Mouse (Mus musculus) heart, embryonic 12.5 days (tissue): ENCODE results near the gene Dapk3. TPM values are rescaled to one million over a fixed set of nuclear protein-coding genes. Genes with fewer than 3 reads are reported as not detected.

Source experiments
- ATAC-seq: fragments of 200-750 bp; cut with Nextera tagmentation; 2 replicates; pipeline ENCODE4 v1.8.0; 2017; ENCODE audit warnings: moderate TSS enrichment, moderate library complexity; ENCODE audit not compliant: insufficient number of reproducible peaks, low FRiP score
- H3K27ac ChIP-seq: fragments of 300-500 bp; sonication (generic); 2 replicates; pipeline ENCODE4 v1.5.1; 2016; ENCODE audit warnings: mild to moderate bottlenecking, moderate library complexity; ENCODE audit not compliant: poor library complexity, severe bottlenecking
- H3K27me3 ChIP-seq: fragments of 300-500 bp; sonication (generic); replicated peaks from 2 replicates; pipeline ENCODE4 v1.6.1; 2016; ENCODE audit warnings: mild to moderate bottlenecking, moderate library complexity
- H3K36me3 ChIP-seq: fragments of 300-500 bp; sonication (generic); 2 replicates; pipeline ENCODE4 v1.6.1; 2016; ENCODE audit warnings: mild to moderate bottlenecking, moderate library complexity
- H3K4me1 ChIP-seq: fragments of 300-500 bp; sonication (generic); replicated peaks from 2 replicates; pipeline ENCODE4 v1.6.1; 2016; ENCODE audit warnings: mild to moderate bottlenecking
- H3K4me2 ChIP-seq: fragments of 300-500 bp; sonication (generic); 2 replicates; pipeline ENCODE4 v1.6.1; 2016; ENCODE audit warnings: mild to moderate bottlenecking, moderate library complexity
- H3K4me3 ChIP-seq: fragments of 300-500 bp; sonication (generic); 2 replicates; pipeline ENCODE4 v1.5.1; 2016; ENCODE audit warnings: mild to moderate bottlenecking
- H3K9ac ChIP-seq: fragments of 300-500 bp; sonication (generic); 2 replicates; pipeline ENCODE4 v1.6.1; 2016; ENCODE audit warnings: mild to moderate bottlenecking, moderate library complexity
- H3K9me3 ChIP-seq: fragments of 300-500 bp; sonication (generic); replicated peaks from 2 replicates; pipeline ENCODE4 v1.6.1; 2016; ENCODE audit warnings: mild to moderate bottlenecking, moderate library complexity
- WGBS: fragments of 180-500 bp; shearing (Covaris S2); methylation state at CpG from one replicate; pipeline ENCODE4 v1.1.7; 2016; 5-methylcytosine and 5-hydroxymethylcytosine counted together
- polyA plus RNA-seq: library from polyadenylated mRNA; unstranded; fragments of >200 nt; fragmentation: Nextera tagmentation; extraction: Ambion mirVana; gene quantifications from 2 replicates; pipeline ENCODE4 v1.2.1, GENCODE M21; 2016

Dapk3 gene
- polyA plus RNA-seq: 62.8 and 69.0 TPM in 2 replicates

- peak within 1 kb of the TSS; percentile 80 for H3K4me2 ChIP-seq
- peaks cover 68% of the 10 kb centered on the region for H3K4me1 ChIP-seq
- peak within 1 kb of the TSS; percentile 77 for H3K9ac ChIP-seq
- H3K4me3 ChIP-seq: peak within 1 kb of the TSS; percentile 77
- H3K27ac ChIP-seq: peak within 1 kb of the TSS; percentile 91
- H3K27me3 ChIP-seq: no peaks in the 10 kb centered on the region
- WGBS: 5% methylated on average over 53 of the region's 53 CpGs
- H3K9me3 ChIP-seq: no peaks in the 10 kb centered on the region
- ATAC-seq: peak; percentile 92
- H3K36me3 ChIP-seq: peaks cover 77% of the 10 kb centered on the region
Measured at GRCm38 (mm10) chr10:81182336-81183333, at the start of gene Dapk3. Dapk3 (plus strand) TSS chr10:81183005.

GRCm38 (mm10) chr10:81134181-81134587 is 48.6 kb upstream of the Dapk3 start:
- H3K27me3 ChIP-seq: peaks cover 5% of the 10 kb centered on the region; the same call in 1 of the 2 replicates
- peak overlapping the region; percentile 74 for H3K4me3 ChIP-seq
- no peaks in the 10 kb centered on the region for H3K9me3 ChIP-seq
- H3K27ac ChIP-seq: no peak overlapping the region
- ATAC-seq: no peak
- H3K4me2 ChIP-seq: peak overlapping the region; percentile 48
- 7% methylated on average over 16 of the region's 16 CpGs for WGBS
- H3K36me3 ChIP-seq: no peaks in the 10 kb centered on the region
- H3K4me1 ChIP-seq: peaks cover 35% of the 10 kb centered on the region
- H3K9ac ChIP-seq: 0 out of 2 replicates have a peak overlapping the region, but pooled peaks have one; percentile 13

GRCm38 (mm10) chr10:81134966-81135681 is 47.7 kb upstream of the Dapk3 start, which contains the start of gene Zbtb7a:
Zbtb7a (plus strand) TSS chr10:81135220.
- 3% methylated on average over 41 of the region's 41 CpGs for WGBS

GRCm38 (mm10) chr10:81135831-81136705 is 46.7 kb upstream of the Dapk3 start:
- under 1% methylated on average over 81 of the region's 86 CpGs for WGBS
- ATAC-seq: peak; percentile 26

More at GRCm38 (mm10) chr10:81134966-81135681, 47.7 kb upstream of the Dapk3 start, which contains the start of gene Zbtb7a:
- Histone ChIP-seq H3K4me3 (peak within 1 kb of the TSS; percentile 74), H3K36me3 (no peaks in the 10 kb centered on the region), H3K27ac (peak within 1 kb of the TSS; percentile 97), H3K9ac (peak within 1 kb of the TSS; percentile 92), H3K4me1 (peaks cover 38% of the 10 kb centered on the region), H3K9me3 (no peaks in the 10 kb centered on the region), H3K4me2 (peak within 1 kb of the TSS; percentile 99), H3K27me3 (peaks cover 5% of the 10 kb centered on the region; the same call in 1 of the 2 replicates)
- ATAC-seq: no peak

GRCm38 (mm10) chr10:81136706-81137231 is 46.0 kb upstream of the Dapk3 start:
- Histone ChIP-seq H3K4me1 (peaks cover 54% of the 10 kb centered on the region), H3K9me3 (no peaks in the 10 kb centered on the region), H3K4me3 (peak overlapping the region; percentile 74), H3K9ac (peak overlapping the region; percentile 92), H3K4me2 (peak overlapping the region; percentile 99), H3K27ac (peak overlapping the region; percentile 97), H3K36me3 (no peaks in the 10 kb centered on the region; the same call in none of the 2 replicates), H3K27me3 (peaks cover 5% of the 10 kb centered on the region; the same call in 1 of the 2 replicates)
- 0% methylated on average over 40 of the region's 50 CpGs for WGBS
- ATAC-seq: peak; percentile 18

More at GRCm38 (mm10) chr10:81135831-81136705, 46.7 kb upstream of the Dapk3 start:
- peak overlapping the region; percentile 74 for H3K4me3 ChIP-seq
- peaks cover 47% of the 10 kb centered on the region for H3K4me1 ChIP-seq
- peaks cover 5% of the 10 kb centered on the region; the same call in 1 of the 2 replicates for H3K27me3 ChIP-seq
- peak overlapping the region; percentile 92 for H3K9ac ChIP-seq
- no peaks in the 10 kb centered on the region for H3K9me3 ChIP-seq
- peak overlapping the region; percentile 97 for H3K27ac ChIP-seq
- no peaks in the 10 kb centered on the region for H3K36me3 ChIP-seq
- peak overlapping the region; percentile 99 for H3K4me2 ChIP-seq

GRCm38 (mm10) chr10:81137252-81138130 is 45.3 kb upstream of the Dapk3 start:
- H3K4me3 ChIP-seq: peak overlapping the region; percentile 74
- no peaks in the 10 kb centered on the region; the same call in none of the 2 replicates for H3K36me3 ChIP-seq
- H3K27me3 ChIP-seq: peaks cover 5% of the 10 kb centered on the region; the same call in 1 of the 2 replicates
- H3K4me1 ChIP-seq: peaks cover 61% of the 10 kb centered on the region
- H3K9ac ChIP-seq: peak overlapping the region; percentile 92
- peak overlapping the region; percentile 93 for H3K27ac ChIP-seq
- under 1% methylated on average over 86 of the region's 89 CpGs for WGBS
- peak; percentile 91 for ATAC-seq
- peak overlapping the region; percentile 99 for H3K4me2 ChIP-seq
- no peaks in the 10 kb centered on the region for H3K9me3 ChIP-seq

GRCm38 (mm10) chr10:81138131-81138782 is 44.5 kb upstream of the Dapk3 start:
- peak overlapping the region; percentile 74 for H3K4me3 ChIP-seq
- no peak for ATAC-seq
- H3K9ac ChIP-seq: peak overlapping the region; percentile 81
- H3K36me3 ChIP-seq: peaks cover 7% of the 10 kb centered on the region
- peak overlapping the region; percentile 98 for H3K4me2 ChIP-seq
- 0% methylated on average over 18 of the region's 24 CpGs for WGBS
- H3K4me1 ChIP-seq: peaks cover 68% of the 10 kb centered on the region
- 0 out of 2 replicates have a peak, but pooled peaks cover 5% of the 10 kb centered on the region for H3K27me3 ChIP-seq
- no peaks in the 10 kb centered on the region for H3K9me3 ChIP-seq
- H3K27ac ChIP-seq: peak overlapping the region; percentile 93

GRCm38 (mm10) chr10:81138821-81139528 is 43.8 kb upstream of the Dapk3 start:
- Histone ChIP-seq H3K27me3 (0 out of 2 replicates have a peak, but pooled peaks cover 3% of the 10 kb centered on the region), H3K36me3 (peaks cover 14% of the 10 kb centered on the region), H3K9me3 (no peaks in the 10 kb centered on the region), H3K27ac (peak overlapping the region; percentile 93), H3K4me3 (peak overlapping the region; percentile 74), H3K4me1 (peaks cover 69% of the 10 kb centered on the region), H3K9ac (peak overlapping the region; percentile 81), H3K4me2 (peak overlapping the region; percentile 98)
- ATAC-seq: no peak
- WGBS: 59% methylated on average over 11 of the region's 11 CpGs
